Comparison of ENCODE assay signal across 8 mouse cellular contexts in genomic region chr7:109985661-109986132, GRCm38 (mm10). TPM values are rescaled to one million over a fixed set of nuclear protein-coding genes. Genes with fewer than 3 reads are reported as not detected.
A peak's percentile ranks its signal among the peaks of the same experiment; 100 is the strongest.
DNase-seq lines count a peak whose midpoint lies in the region; ATAC-seq lines count a peak whose summit lies in the region.

No protein-coding gene starts in this region.

- no peaks in the 10 kb centered on the region for H3K27me3 ChIP-seq in heart, embryonic 11.5 days (ENCODE audit: control insufficient read depth, insufficient read depth, low read length)
- no peaks in the 10 kb centered on the region for H3K27me3 ChIP-seq in midbrain, embryonic 10.5 days (ENCODE audit: low read depth, poor library complexity, severe bottlenecking)

- ATAC-seq in heart, embryonic 11.5 days (replicated peaks; ENCODE audit: insufficient number of reproducible peaks, low FRiP score, low TSS enrichment), result peak; percentile 46
- 0 out of 2 replicates have a peak, but pooled peaks have one; percentile 2 for ATAC-seq in common myeloid progenitor, adult 5-6 weeks (replicated peaks; ENCODE audit: low read depth, poor library complexity, severe bottlenecking)

- peak overlapping the region; percentile 88 for H3K27ac ChIP-seq in heart, embryonic 11.5 days (ENCODE audit: low read depth, low read length)
- H3K27ac ChIP-seq in midbrain, embryonic 10.5 days (replicated peaks), result peak overlapping the region; percentile 84

- WGBS in heart, embryonic 11.5 days (ENCODE audit: insufficient replicate concordance), result under 1% methylated on average over 27 of the region's 27 CpGs
- 1% methylated on average over 27 of the region's 27 CpGs for WGBS in midbrain, embryonic 10.5 days

- no peaks in the 10 kb centered on the region for H3K9me3 ChIP-seq in heart, embryonic 11.5 days (replicated peaks; ENCODE audit: control insufficient read depth, low read length)
- H3K9me3 ChIP-seq in midbrain, embryonic 10.5 days (replicated peaks), result no peaks in the 10 kb centered on the region

- H3K36me3 ChIP-seq in heart, embryonic 11.5 days (ENCODE audit: control insufficient read depth, insufficient read depth, low read length), result 0 out of 2 replicates have a peak, but pooled peaks cover 3% of the 10 kb centered on the region
- H3K36me3 ChIP-seq in midbrain, embryonic 10.5 days, result peaks cover 24% of the 10 kb centered on the region

- no peak for DNase-seq in heart, postnatal 10 days
- peak; percentile 69 for DNase-seq in A20 (ENCODE audit: low read depth, low spot score)
- peak; percentile 56 for DNase-seq in induced T-regulatory cell, adult 2 months (ENCODE audit: low read depth)
- no peak for DNase-seq in midbrain, embryonic 10.5 days (ENCODE audit: low spot score)
- DNase-seq in adrenal gland, adult 2 months, result no peak
- DNase-seq in adrenal gland, postnatal 10 days, result no peak

- intact Hi-C loops in heart, postnatal 10 days (cut with DNase I), result loop anchor here (5.0 kb wide), 1 partner anchor 77 kb away; the partner anchor contains the start of gene Zfp143

- H3K4me1 ChIP-seq in heart, embryonic 11.5 days (ENCODE audit: control insufficient read depth, insufficient read depth, low read length), result 0 out of 2 replicates have a peak, but pooled peaks cover 2% of the 10 kb centered on the region
- H3K4me1 ChIP-seq in midbrain, embryonic 10.5 days, result peaks cover 15% of the 10 kb centered on the region

- peak overlapping the region; percentile 70 for H3K4me3 ChIP-seq in heart, embryonic 11.5 days (ENCODE audit: low read depth, low read length)
- peak overlapping the region; percentile 69 for H3K4me3 ChIP-seq in midbrain, embryonic 10.5 days

- H3K4me2 ChIP-seq in heart, embryonic 11.5 days, result peak overlapping the region; percentile 90

- peak overlapping the region; percentile 76 for H3K9ac ChIP-seq in heart, embryonic 11.5 days (ENCODE audit: low read depth, low read length)

RNA-seq across cellular contexts. Expression of gene Tmem41b, which starts 1.0 kb away (rescaled TPM):
- 56.5 and 67.3 TPM in 2 replicates for polyA plus RNA-seq in heart, embryonic 11.5 days (2014; fragmentation: Nextera tagmentation; extraction: Ambion mirVana)
- 10 to 100 TPM; 51.5 to 60.6 TPM for total RNA-seq in heart, postnatal 10 days (2021)
- 26.0 and 33.6 TPM in 2 replicates for total RNA-seq in common myeloid progenitor, adult 5-6 weeks (2017)
- polyA plus RNA-seq in midbrain, embryonic 10.5 days (2016; fragmentation: Nextera tagmentation; extraction: Ambion mirVana), result 74.6 and 76.8 TPM in 2 replicates
- total RNA-seq in adrenal gland, adult 2 months (2021), result 10 to 100 TPM; 50.4 to 51.5 TPM
- 12.2 and 15.1 TPM in 2 replicates for polyA plus RNA-seq in adrenal gland, adult 2 months (2012; rRNA removed)
- total RNA-seq in adrenal gland, postnatal 10 days (2021), result 10 to 100 TPM; 41.1 to 45.2 TPM

RNA-seq across cellular contexts. Expression of gene Dennd5a, which starts 25.4 kb away (rescaled TPM):
- 45.8 and 50.6 TPM in 2 replicates for polyA plus RNA-seq in heart, embryonic 11.5 days (2014; fragmentation: Nextera tagmentation; extraction: Ambion mirVana)
- total RNA-seq in heart, postnatal 10 days (2021), result 100 to 1,000 TPM; 183 to 190 TPM
- total RNA-seq in common myeloid progenitor, adult 5-6 weeks (2017), result 73.3 and 77.4 TPM in 2 replicates
- 30.2 and 35.4 TPM in 2 replicates for polyA plus RNA-seq in midbrain, embryonic 10.5 days (2016; fragmentation: Nextera tagmentation; extraction: Ambion mirVana)
- 100 to 1,000 TPM; 147 to 174 TPM for total RNA-seq in adrenal gland, adult 2 months (2021)
- 103 and 118 TPM in 2 replicates for polyA plus RNA-seq in adrenal gland, adult 2 months (2012; rRNA removed)
- 100 to 1,000 TPM; 131 to 144 TPM for total RNA-seq in adrenal gland, postnatal 10 days (2021)

RNA-seq across cellular contexts. Expression of gene Ipo7, which starts 32.4 kb away (rescaled TPM):
- polyA plus RNA-seq in heart, embryonic 11.5 days (2014; fragmentation: Nextera tagmentation; extraction: Ambion mirVana), result 14.0 and 34.6 TPM in 2 replicates
- total RNA-seq in heart, postnatal 10 days (2021), result 10 to 100 TPM; 89.1 to 98.3 TPM
- 253 and 293 TPM in 2 replicates for total RNA-seq in common myeloid progenitor, adult 5-6 weeks (2017)
- 53.4 and 54.1 TPM in 2 replicates for polyA plus RNA-seq in midbrain, embryonic 10.5 days (2016; fragmentation: Nextera tagmentation; extraction: Ambion mirVana)
- 10 to 100 TPM; 79.8 to 84.7 TPM for total RNA-seq in adrenal gland, adult 2 months (2021)
- polyA plus RNA-seq in adrenal gland, adult 2 months (2012; rRNA removed), result 27.6 and 34.9 TPM in 2 replicates
- total RNA-seq in adrenal gland, postnatal 10 days (2021), result 10 to 100 TPM; 80.5 to 82.4 TPM

Comparison
In these comparisons a context has a peak if more than half of its experiments do, and no peak if none do; other contexts are left out.
1. DNase-seq: peak in A20 (single experiment) and induced T-regulatory cell, adult 2 months (single experiment); none in heart, postnatal 10 days (0 of 2), midbrain, embryonic 10.5 days (single experiment), adrenal gland, adult 2 months (single experiment) and adrenal gland, postnatal 10 days (single experiment).